ENCODE assay signal across 10 mouse cellular contexts in genomic region chr17:78734806-78735205, GRCm38 (mm10). TPM values are rescaled to one million over a fixed set of nuclear protein-coding genes. Genes with fewer than 3 reads are reported as not detected.
DNase-seq lines count a peak whose midpoint lies in the region; ATAC-seq lines count a peak whose summit lies in the region.
"Had no signal": no experiment of that assay in that cellular context is flagged by ENCODE, and none has a peak within 500 bp of the region (broad histone marks: within the 10 kb centered on the region; RNA-seq: fewer than 3 reads in every experiment).

No protein-coding gene starts in this region.

- H3K4me1 ChIP-seq in limb, embryonic 11.5 days (ENCODE audit: control insufficient read depth, insufficient read depth, low read length), result peaks cover 10% of the 10 kb centered on the region
- H3K4me1 ChIP-seq in limb, embryonic 10.5 days, result peaks cover 17% of the 10 kb centered on the region
- peaks cover 20% of the 10 kb centered on the region for H3K4me1 ChIP-seq in forebrain, embryonic 12.5 days
- H3K4me1 ChIP-seq in intestine, embryonic 14.5 days (replicated peaks; ENCODE audit: control insufficient read depth, insufficient read depth, low read length), result peaks cover 11% of the 10 kb centered on the region
- peaks cover 13% of the 10 kb centered on the region for H3K4me1 ChIP-seq in neural tube, embryonic 12.5 days

- H3K9ac ChIP-seq in limb, embryonic 11.5 days (ENCODE audit: low read length), result no peak overlapping the region
- no peak overlapping the region for H3K9ac ChIP-seq in forebrain, embryonic 12.5 days
- peak overlapping the region; percentile 84; the same call in 1 of the 2 replicates for H3K9ac ChIP-seq in intestine, embryonic 14.5 days (ENCODE audit: low read length)
- no peak overlapping the region for H3K9ac ChIP-seq in neural tube, embryonic 12.5 days

- H3K9me3 ChIP-seq in limb, embryonic 11.5 days (ENCODE audit: control insufficient read depth, low read length), result no peaks in the 10 kb centered on the region
- no peaks in the 10 kb centered on the region for H3K9me3 ChIP-seq in limb, embryonic 10.5 days (replicated peaks)
- H3K9me3 ChIP-seq in forebrain, embryonic 12.5 days, result no peaks in the 10 kb centered on the region
- no peaks in the 10 kb centered on the region for H3K9me3 ChIP-seq in intestine, embryonic 14.5 days (ENCODE audit: control insufficient read depth, low read length)
- H3K9me3 ChIP-seq in neural tube, embryonic 12.5 days, result no peaks in the 10 kb centered on the region

- no peak for ATAC-seq in limb, embryonic 11.5 days (ENCODE audit: insufficient number of reproducible peaks, low FRiP score, low TSS enrichment, low read depth)
- ATAC-seq in forebrain, embryonic 12.5 days (ENCODE audit: low FRiP score), result no peak
- ATAC-seq in intestine, embryonic 14.5 days (replicated peaks; ENCODE audit: low FRiP score, low TSS enrichment, low read depth), result no peak
- no peak for ATAC-seq in neural tube, embryonic 12.5 days (ENCODE audit: low FRiP score, low read depth)
- ATAC-seq: activated CD4-positive, CD25-positive, alpha-beta regulatory T cell, adult 4 months had no signal

- H3K27me3 ChIP-seq in limb, embryonic 11.5 days (ENCODE audit: control insufficient read depth, insufficient read depth, low read length), result no peaks in the 10 kb centered on the region
- no peaks in the 10 kb centered on the region for H3K27me3 ChIP-seq in limb, embryonic 10.5 days (ENCODE audit: low read depth, poor library complexity, severe bottlenecking)
- no peaks in the 10 kb centered on the region for H3K27me3 ChIP-seq in forebrain, embryonic 12.5 days
- H3K27me3 ChIP-seq in intestine, embryonic 14.5 days (replicated peaks; ENCODE audit: control insufficient read depth, insufficient read depth, low read length), result no peaks in the 10 kb centered on the region
- no peaks in the 10 kb centered on the region for H3K27me3 ChIP-seq in neural tube, embryonic 12.5 days (replicated peaks)

- no peak overlapping the region for H3K4me3 ChIP-seq in limb, embryonic 11.5 days (ENCODE audit: low read depth, low read length)
- H3K4me3 ChIP-seq in limb, embryonic 10.5 days, result no peak overlapping the region
- no peak overlapping the region; the same call in 1 of the 2 replicates for H3K4me3 ChIP-seq in forebrain, embryonic 12.5 days (replicated peaks)
- H3K4me3 ChIP-seq in intestine, embryonic 14.5 days (ENCODE audit: low read depth, low read length), result peak overlapping the region; percentile 89
- H3K4me3 ChIP-seq in neural tube, embryonic 12.5 days, result no peak overlapping the region

- 83% methylated on average over 10 of the region's 10 CpGs for WGBS in limb, embryonic 11.5 days
- WGBS in limb, embryonic 10.5 days, result 88% methylated on average over 10 of the region's 10 CpGs
- 73% methylated on average over 10 of the region's 10 CpGs for WGBS in forebrain, embryonic 12.5 days
- 74% methylated on average over 10 of the region's 10 CpGs for WGBS in intestine, embryonic 14.5 days
- WGBS in neural tube, embryonic 12.5 days, result 84% methylated on average over 10 of the region's 10 CpGs

- H3K36me3 ChIP-seq in limb, embryonic 11.5 days (ENCODE audit: control insufficient read depth, insufficient read depth, low read length), result no peaks in the 10 kb centered on the region
- H3K36me3 ChIP-seq in limb, embryonic 10.5 days, result no peaks in the 10 kb centered on the region
- no peaks in the 10 kb centered on the region for H3K36me3 ChIP-seq in forebrain, embryonic 12.5 days (replicated peaks)
- no peaks in the 10 kb centered on the region for H3K36me3 ChIP-seq in intestine, embryonic 14.5 days (ENCODE audit: control insufficient read depth, insufficient read depth, low read length)
- H3K36me3 ChIP-seq in neural tube, embryonic 12.5 days, result no peaks in the 10 kb centered on the region

- DNase-seq in limb, embryonic 11.5 days (ENCODE audit: low spot score), result no peak
- DNase-seq in limb, embryonic 10.5 days (ENCODE audit: low spot score), result no peak
- DNase-seq in intestine, embryonic 14.5 days (ENCODE audit: low spot score), result no peak
- DNase-seq in frontal cortex, postnatal 10 days (ENCODE audit: low spot score in 2 of 2), result no peak
- no peak for DNase-seq in gastrocnemius, postnatal 10 days
- no peak for DNase-seq in thymus, postnatal 36 days
- DNase-seq: lung, postnatal 14 days had no signal

- H3K4me2 ChIP-seq in limb, embryonic 11.5 days (ENCODE audit: low read depth, severe bottlenecking), result peak overlapping the region; percentile 52
- peak overlapping the region; percentile 75 for H3K4me2 ChIP-seq in forebrain, embryonic 12.5 days
- peak overlapping the region; percentile 64 for H3K4me2 ChIP-seq in intestine, embryonic 14.5 days (ENCODE audit: low read length)
- H3K4me2 ChIP-seq in neural tube, embryonic 12.5 days (replicated peaks), result peak overlapping the region; percentile 80

- H3K27ac ChIP-seq in limb, embryonic 11.5 days (replicated peaks; ENCODE audit: low read depth, low read length), result no peak overlapping the region
- no peak overlapping the region for H3K27ac ChIP-seq in limb, embryonic 10.5 days
- no peak overlapping the region for H3K27ac ChIP-seq in forebrain, embryonic 12.5 days
- H3K27ac ChIP-seq in intestine, embryonic 14.5 days (ENCODE audit: low read depth), result no peak overlapping the region
- no peak overlapping the region for H3K27ac ChIP-seq in neural tube, embryonic 12.5 days

RNA-seq across cellular contexts. Expression of gene Strn, which starts 2.2 kb away (rescaled TPM):
- polyA plus RNA-seq in limb, embryonic 11.5 days (2014; fragmentation: Nextera tagmentation; extraction: Ambion mirVana), result 6.3 TPM in 2 replicates
- 4.4 and 5.5 TPM in 2 replicates for polyA plus RNA-seq in limb, embryonic 10.5 days (2016; fragmentation: Nextera tagmentation; extraction: Ambion mirVana)
- 7.5 and 8.8 TPM in 2 replicates for polyA plus RNA-seq in forebrain, embryonic 12.5 days (2016; fragmentation: Nextera tagmentation; extraction: Ambion mirVana)
- polyA plus RNA-seq in intestine, embryonic 14.5 days (2014; fragmentation: Nextera tagmentation; extraction: Ambion mirVana), result 7.8 and 8.4 TPM in 2 replicates
- polyA plus RNA-seq in neural tube, embryonic 12.5 days (2016; fragmentation: Nextera tagmentation; extraction: Ambion mirVana), result 6.3 and 7.0 TPM in 2 replicates
- 10 to 100 TPM; 11.7 to 13.0 TPM for total RNA-seq in gastrocnemius, postnatal 10 days (2021)
